Mouse (Mus musculus) myocyte (in vitro differentiated cells): Measurements from ENCODE around the gene Myl6b. TPM values are rescaled to one million over a fixed set of nuclear protein-coding genes. Genes with fewer than 3 reads are reported as not detected.
A peak's percentile ranks its signal among the peaks of the same experiment; 100 is the strongest.

Source experiments
- H3K27me3 ChIP-seq: one replicate; pipeline ENCODE4 v1.6.1; 2011; ENCODE audit not compliant: control insufficient read depth, insufficient read depth, insufficient read length
- H3K36me3 ChIP-seq: one replicate; pipeline ENCODE4 v1.6.1; 2011; ENCODE audit not compliant: control insufficient read depth, insufficient read depth
- H3K4me2 ChIP-seq: one replicate; pipeline ENCODE4 v1.6.1; 2011; ENCODE audit warnings: low read depth, control low read depth
- H3K4me3 ChIP-seq: one replicate; pipeline ENCODE4 v1.5.1; 2011; ENCODE audit warnings: mild to moderate bottlenecking, control low read depth, moderate library complexity
- H3K79me2 ChIP-seq: one replicate; pipeline ENCODE4 v1.6.1; 2011; ENCODE audit not compliant: control insufficient read depth, insufficient read depth
- H3ac ChIP-seq: one replicate; pipeline ENCODE4 v1.6.1; 2011; ENCODE audit not compliant: control insufficient read depth, insufficient read length
- CEBPB ChIP-seq: IDR thresholded peaks from 2 replicates; pipeline ENCODE4 v1.6.1; 2011; ENCODE audit warnings: mild to moderate bottlenecking, moderate library complexity; ENCODE audit not compliant: poor library complexity, insufficient read depth, severe bottlenecking
- E2F4 ChIP-seq: IDR thresholded peaks from one replicate; pipeline ENCODE4 v1.6.1; 2011; ENCODE audit warnings: mild to moderate bottlenecking, control low read depth, moderate library complexity; ENCODE audit not compliant: insufficient read depth
- MAX ChIP-seq: IDR thresholded peaks from one replicate; pipeline ENCODE4 v1.6.1; 2011; ENCODE audit warnings: low read depth, mild to moderate bottlenecking, control low read depth
- MYOD1 ChIP-seq, 3 experiments: IDR thresholded peaks; one replicate each; pipeline ENCODE4 v1.6.1; 2011; ENCODE audit warnings: control low read depth in 2 of 3, low read depth in 2 of 3, mild to moderate bottlenecking in 2 of 3, moderate library complexity in 1 of 3; ENCODE audit not compliant: insufficient read length in 2 of 3, control insufficient read depth in 1 of 3
- MYOG ChIP-seq, 3 experiments: IDR thresholded peaks; one replicate each; pipeline ENCODE4 v1.6.1; 2011; ENCODE audit warnings: control low read depth in 2 of 3, low read depth in 2 of 3, mild to moderate bottlenecking in 2 of 3; ENCODE audit not compliant: insufficient read length in 2 of 3, control insufficient read depth in 1 of 3, insufficient read depth in 1 of 3
- POLR2A ChIP-seq: IDR thresholded peaks from one replicate; pipeline ENCODE4 v1.6.1; 2011; ENCODE audit warnings: low read depth, mild to moderate bottlenecking, control low read depth, moderate library complexity; ENCODE audit not compliant: insufficient read length
- POLR2AphosphoS2 ChIP-seq: IDR thresholded peaks from one replicate; pipeline ENCODE4 v1.6.1; 2011; ENCODE audit warnings: low read depth, control low read depth; ENCODE audit not compliant: insufficient read length
- REST ChIP-seq: IDR thresholded peaks from one replicate; pipeline ENCODE4 v1.6.1; 2011; ENCODE audit warnings: mild to moderate bottlenecking, control low read depth, moderate library complexity; ENCODE audit not compliant: insufficient read depth, insufficient read length
- SRF ChIP-seq: IDR thresholded peaks from one replicate; pipeline ENCODE4 v1.6.1; 2011; ENCODE audit warnings: low read depth; ENCODE audit not compliant: control insufficient read depth, insufficient read length
- TCF12 ChIP-seq: IDR thresholded peaks from one replicate; pipeline ENCODE4 v1.6.1; 2011; ENCODE audit warnings: mild to moderate bottlenecking, control low read depth; ENCODE audit not compliant: poor library complexity, insufficient read depth, severe bottlenecking
- TCF3 ChIP-seq: IDR thresholded peaks from one replicate; pipeline ENCODE4 v1.6.1; 2011; ENCODE audit warnings: low read depth, control low read depth; ENCODE audit not compliant: insufficient read length
- USF1 ChIP-seq: IDR thresholded peaks from one replicate; pipeline ENCODE4 v1.6.1; 2011; ENCODE audit warnings: low read depth, mild to moderate bottlenecking, control low read depth, moderate library complexity
- polyA plus RNA-seq: library from polyadenylated mRNA; unstranded; fragments of >200 nt; fragmentation: generic; extraction: Trizol; gene quantifications from one replicate; pipeline ENCODE4 v1.2.1, GENCODE M21; 2012; ENCODE audit warnings: missing spikeins

The Myl6b gene
- 734 TPM for polyA plus RNA-seq

GRCm38 (mm10) chr10:128498590-128498989 is at the start of gene Myl6b:
TSS of gene Myl6b (minus strand) at chr10:128498685.
- Histone ChIP-seq H3K4me3 (peak within 1 kb of the TSS; percentile 98), H3K79me2 (peaks cover 20% of the 10 kb centered on the region), H3K27me3 (no peaks in the 10 kb centered on the region), H3K36me3 (no peaks in the 10 kb centered on the region), H3K4me2 (peak within 1 kb of the TSS; percentile 97), H3ac (peak within 1 kb of the TSS; percentile 20)
- TF ChIP-seq USF1 (no peak), MYOG (IDR thresholded peaks at IDR 0.05; ENCODE audit: control insufficient read depth in 1 of 3, insufficient read depth in 1 of 3, insufficient read length in 2 of 3, low read depth in 2 of 3) (peak in 2 of 3 experiments; percentile 31 to 50), TCF3 (no peak), TCF12 (no peak), POLR2AphosphoS2 (peak; percentile 90), CEBPB (no peak), POLR2A (peak; percentile 25), REST (no peak), SRF (no peak), MAX (no peak), MYOD1 (IDR thresholded peaks at IDR 0.05; ENCODE audit: control insufficient read depth in 1 of 3, insufficient read length in 2 of 3, low read depth in 2 of 3) (peak in 2 of 3 experiments; percentile 0 to 2), E2F4 (no peak)

DNA sequence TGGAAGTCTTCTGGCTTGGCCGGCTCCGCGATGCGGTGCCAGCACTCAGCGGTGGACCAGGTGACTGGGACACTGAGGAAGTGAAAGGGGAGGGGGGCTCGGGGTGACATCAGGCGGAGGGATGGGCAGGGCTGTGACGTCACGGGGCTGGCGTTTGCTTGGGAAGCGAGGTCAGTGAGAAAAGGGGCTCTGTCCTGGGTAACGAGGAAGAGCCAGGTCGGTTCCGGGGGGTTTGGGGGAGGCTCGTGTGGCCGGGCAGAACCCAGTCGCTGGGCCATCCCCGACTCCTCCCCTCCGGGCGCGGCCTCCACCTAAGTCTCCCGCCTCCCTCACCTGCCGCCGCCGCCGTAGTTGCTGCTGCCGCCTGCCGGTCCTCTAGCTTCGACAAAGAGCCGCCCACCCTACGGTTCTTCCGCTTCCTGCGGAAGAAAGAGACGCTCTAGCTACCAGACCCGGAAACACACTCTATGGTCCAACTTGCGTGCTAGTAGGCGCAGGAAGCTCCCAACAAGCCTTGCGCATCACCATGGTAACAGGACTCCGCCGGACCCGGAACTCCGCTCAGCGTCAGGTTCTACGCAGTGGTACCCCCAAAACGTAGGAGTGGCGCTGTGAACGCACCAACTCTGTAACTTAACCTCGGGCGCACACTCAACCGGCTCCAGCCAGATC is 49.0 kb upstream of the Myl6b start, which contains the start of gene Zc3h10:
Gene Zc3h10, minus strand, starts transcription at position 414 of the 672 bp plus-strand sequence.
- Histone ChIP-seq H3K79me2 (peaks cover 30% of the 10 kb centered on the region), H3K36me3 (peaks cover 21% of the 10 kb centered on the region), H3ac (peak within 1 kb of the TSS; percentile 3), H3K4me2 (peak within 1 kb of the TSS; percentile 98), H3K27me3 (no peaks in the 10 kb centered on the region), H3K4me3 (peak within 1 kb of the TSS; percentile 91)
- TF ChIP-seq USF1: no peak
- no peak for TF ChIP-seq REST
- TF ChIP-seq TCF3: no peak
- TF ChIP-seq MYOD1 (IDR thresholded peaks at IDR 0.05; ENCODE audit: control insufficient read depth in 1 of 3, insufficient read length in 2 of 3, low read depth in 2 of 3): peak in 2 of 3 experiments; percentile 30 to 53
- TF ChIP-seq POLR2A: peak; percentile 94
- TF ChIP-seq SRF: peak; percentile 26
- peak; percentile 100 for TF ChIP-seq POLR2AphosphoS2
- peak in 1 of 3 experiments; percentile 35 for TF ChIP-seq MYOG (IDR thresholded peaks at IDR 0.05; ENCODE audit: control insufficient read depth in 1 of 3, insufficient read depth in 1 of 3, insufficient read length in 2 of 3, low read depth in 2 of 3)
- no peak for TF ChIP-seq E2F4
- no peak for TF ChIP-seq MAX

DNA sequence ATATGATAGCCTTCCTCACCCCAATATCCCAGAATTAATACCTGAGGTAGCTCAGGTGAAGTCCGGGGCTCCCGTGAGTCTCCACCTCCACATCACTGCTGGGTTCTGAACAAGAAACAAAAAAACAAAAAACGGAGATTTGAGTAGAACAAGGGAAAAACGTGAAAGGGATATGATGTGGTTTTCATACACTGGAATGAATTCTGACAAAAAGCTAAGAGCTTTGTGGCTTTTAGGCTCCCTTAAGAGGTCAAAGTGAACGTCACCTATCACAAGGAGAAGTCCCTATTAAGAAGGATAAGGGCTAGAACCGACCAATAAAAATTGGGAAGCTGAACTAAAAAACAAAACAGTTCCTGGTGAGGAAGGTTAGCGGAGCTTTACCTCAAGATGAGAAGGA is 48.3 kb upstream of the Myl6b start:
- TF ChIP-seq REST (no peak), USF1 (no peak), SRF (no peak), CEBPB (no peak), TCF3 (no peak)
- H3K4me3 ChIP-seq: peak overlapping the region; percentile 91
- peak overlapping the region; percentile 3 for H3ac ChIP-seq
- peak overlapping the region; percentile 98 for H3K4me2 ChIP-seq
- no peaks in the 10 kb centered on the region for H3K27me3 ChIP-seq
- peaks cover 30% of the 10 kb centered on the region for H3K79me2 ChIP-seq
- H3K36me3 ChIP-seq: peaks cover 26% of the 10 kb centered on the region

- Histone ChIP-seq H3K27me3 (no peaks in the 10 kb centered on the region), H3K4me2 (peak overlapping the region; percentile 98), H3K79me2 (peaks cover 30% of the 10 kb centered on the region), H3K36me3 (peaks cover 27% of the 10 kb centered on the region), H3ac (no peak overlapping the region), H3K4me3 (peak overlapping the region; percentile 91)
- TF ChIP-seq CEBPB (no peak), POLR2A (no peak), MAX (peak; percentile 69), USF1 (peak; percentile 91)
Observed at GRCm38 (mm10) chr10:128546361-128546760, 47.9 kb upstream of the Myl6b start.

- Histone ChIP-seq H3K4me3 (no peak overlapping the region), H3K27me3 (no peaks in the 10 kb centered on the region), H3K4me2 (peak overlapping the region; percentile 98), H3ac (no peak overlapping the region), H3K79me2 (peaks cover 30% of the 10 kb centered on the region), H3K36me3 (peaks cover 27% of the 10 kb centered on the region)
- no peak for TF ChIP-seq TCF12
- no peak for TF ChIP-seq MYOD1 (IDR thresholded peaks at IDR 0.05; ENCODE audit: control insufficient read depth in 1 of 3, insufficient read length in 2 of 3, low read depth in 2 of 3)
- no peak for TF ChIP-seq SRF
- no peak for TF ChIP-seq E2F4
- TF ChIP-seq POLR2A: no peak
- no peak for TF ChIP-seq MYOG (IDR thresholded peaks at IDR 0.05; ENCODE audit: control insufficient read depth in 1 of 3, insufficient read depth in 1 of 3, insufficient read length in 2 of 3, low read depth in 2 of 3)
- TF ChIP-seq REST: no peak
- no peak for TF ChIP-seq POLR2AphosphoS2
- no peak for TF ChIP-seq MAX
- TF ChIP-seq TCF3: no peak
- TF ChIP-seq USF1: no peak
- TF ChIP-seq CEBPB: no peak
Observed at GRCm38 (mm10) chr10:128545570-128545898, 47.0 kb upstream of the Myl6b start.
